In the genomic region with DNA sequence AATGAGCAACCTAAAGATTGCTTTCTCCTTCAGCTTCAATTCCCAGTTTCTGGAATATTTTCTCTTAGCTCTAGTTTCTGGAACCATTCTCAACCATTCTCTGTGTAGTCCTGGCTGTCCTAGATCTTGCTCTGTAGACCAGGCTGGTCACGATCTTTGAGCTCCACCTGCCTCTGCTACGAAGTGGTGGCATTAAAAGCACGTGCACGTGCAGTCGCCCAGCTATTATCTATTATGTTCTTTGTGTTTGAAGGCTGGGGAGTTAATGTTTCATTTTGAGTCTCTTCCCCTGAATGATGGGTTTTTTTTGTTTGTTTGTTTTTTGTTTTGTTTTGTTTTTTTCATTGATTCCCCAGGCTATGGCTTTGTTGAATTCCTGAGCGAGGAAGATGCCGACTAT, we compare ENCODE assay signal across 9 mouse cellular contexts. TPM values are rescaled to one million over a fixed set of nuclear protein-coding genes. Genes with fewer than 3 reads are reported as not detected.
DNase-seq lines count a peak whose midpoint lies in the region; ATAC-seq and TF ChIP-seq lines count a peak whose summit lies in the region.
"Had no signal": no experiment of that assay in that cellular context is flagged by ENCODE, and none has a peak within 500 bp of the region (broad histone marks: within the 10 kb centered on the region; RNA-seq: fewer than 3 reads in every experiment).

No protein-coding gene starts in this region.

- H3K4me2 ChIP-seq in heart, embryonic 16.5 days (ENCODE audit: low read depth, low read length), result peak overlapping the region; percentile 89
- H3K4me2 ChIP-seq in hindbrain, embryonic 11.5 days (replicated peaks; ENCODE audit: low read depth, low read length), result peak overlapping the region; percentile 88
- H3K4me2 ChIP-seq in midbrain, embryonic 12.5 days (replicated peaks), result peak overlapping the region; percentile 97

- H3K4me3 ChIP-seq in heart, embryonic 16.5 days (ENCODE audit: low read length), result peak overlapping the region; percentile 77
- peak overlapping the region; percentile 75 to 77 for H3K4me3 ChIP-seq in MEL (ENCODE audit: control insufficient read depth in 1 of 2, insufficient read depth in 1 of 2, low read depth in 2 of 2, low read length in 2 of 2)
- H3K4me3 ChIP-seq in hindbrain, embryonic 11.5 days (ENCODE audit: low read depth, low read length), result peak overlapping the region; percentile 93
- H3K4me3 ChIP-seq in midbrain, embryonic 12.5 days, result peak overlapping the region; percentile 92

- no peaks in the 10 kb centered on the region for H3K9me3 ChIP-seq in heart, embryonic 16.5 days (replicated peaks; ENCODE audit: control insufficient read depth, low read length)
- no peaks in the 10 kb centered on the region for H3K9me3 ChIP-seq in MEL (replicated peaks; ENCODE audit: insufficient read depth, low read length)
- H3K9me3 ChIP-seq in hindbrain, embryonic 11.5 days (ENCODE audit: control insufficient read depth, low read length), result no peaks in the 10 kb centered on the region
- no peaks in the 10 kb centered on the region for H3K9me3 ChIP-seq in midbrain, embryonic 12.5 days

- peaks cover 32% of the 10 kb centered on the region for H3K36me3 ChIP-seq in heart, embryonic 16.5 days (ENCODE audit: control insufficient read depth, insufficient read depth)
- H3K36me3 ChIP-seq in MEL (ENCODE audit: control insufficient read depth in 1 of 2, insufficient read depth in 2 of 2, low read length in 2 of 2), result peaks cover 24 to 40% of the 10 kb centered on the region in 2 experiments
- H3K36me3 ChIP-seq in hindbrain, embryonic 11.5 days (ENCODE audit: control insufficient read depth, insufficient read depth, low read length), result peaks cover 9% of the 10 kb centered on the region
- H3K36me3 ChIP-seq in midbrain, embryonic 12.5 days, result peaks cover 40% of the 10 kb centered on the region

- DNase-seq in heart, postnatal 4 days, result no peak
- DNase-seq in MEL (ENCODE audit: low read depth, low spot score), result peak; percentile 55
- no peak for DNase-seq in hindbrain, embryonic 11.5 days (ENCODE audit: low spot score)
- DNase-seq in left cerebral cortex, adult 8-10 months (ENCODE audit: low spot score in 2 of 2), result no peak
- no peak for DNase-seq in gastrocnemius, adult 18-20 months (ENCODE audit: low spot score)
- no peak for DNase-seq in right cerebral cortex, adult 2 months (ENCODE audit: low spot score in 2 of 2)
- DNase-seq: spleen, adult 18-20 months had no signal

- ATAC-seq in heart, embryonic 16.5 days (replicated peaks; ENCODE audit: extremely low read depth, insufficient read depth, low FRiP score), result no peak
- ATAC-seq in hindbrain, embryonic 11.5 days (ENCODE audit: low FRiP score), result no peak
- no peak for ATAC-seq in midbrain, embryonic 12.5 days (ENCODE audit: low FRiP score, low read depth)

- no peak for TF ChIP-seq RAD21 in MEL (IDR thresholded peaks at IDR 0.05; ENCODE audit: low read depth, low read length)

- peak overlapping the region; percentile 84 for H3K9ac ChIP-seq in heart, embryonic 16.5 days (ENCODE audit: low read length)
- peak overlapping the region; percentile 93 for H3K9ac ChIP-seq in MEL (ENCODE audit: control insufficient read depth, low read depth, low read length, poor library complexity, severe bottlenecking)
- peak overlapping the region; percentile 94 for H3K9ac ChIP-seq in hindbrain, embryonic 11.5 days (ENCODE audit: low read depth, low read length)
- peak overlapping the region; percentile 93 for H3K9ac ChIP-seq in midbrain, embryonic 12.5 days (replicated peaks)

- no peak for TF ChIP-seq CTCF in MEL (IDR thresholded peaks at IDR 0.05 in 2 of 3, conservative IDR thresholded peaks at IDR 0.05 in 1 of 3; ENCODE audit: control insufficient read depth in 1 of 3, insufficient read depth in 1 of 3, low read depth in 2 of 3, low read length in 3 of 3, poor library complexity in 1 of 3, severe bottlenecking in 1 of 3)

- no peaks in the 10 kb centered on the region for H3K27me3 ChIP-seq in heart, embryonic 16.5 days (ENCODE audit: control insufficient read depth, insufficient read depth, low read length)
- no peaks in the 10 kb centered on the region for H3K27me3 ChIP-seq in MEL (ENCODE audit: control insufficient read depth in 1 of 2, insufficient read depth in 2 of 2, low read length in 2 of 2)
- no peaks in the 10 kb centered on the region for H3K27me3 ChIP-seq in hindbrain, embryonic 11.5 days (ENCODE audit: control insufficient read depth, insufficient read depth, low read length)
- H3K27me3 ChIP-seq in midbrain, embryonic 12.5 days, result no peaks in the 10 kb centered on the region

- WGBS in heart, embryonic 16.5 days, result 39% methylated on average over 7 of the region's 7 CpGs
- 40% methylated on average over 7 of the region's 7 CpGs for WGBS in hindbrain, embryonic 11.5 days
- 40% methylated on average over 7 of the region's 7 CpGs for WGBS in midbrain, embryonic 12.5 days

- peaks cover 43% of the 10 kb centered on the region for H3K79me2 ChIP-seq in MEL (ENCODE audit: control insufficient read depth, insufficient read depth, low read length, poor library complexity)

- peaks cover 20% of the 10 kb centered on the region for H3K4me1 ChIP-seq in heart, embryonic 16.5 days (ENCODE audit: control insufficient read depth, insufficient read depth, low read length)
- peaks cover 8 to 35% of the 10 kb centered on the region in 2 experiments for H3K4me1 ChIP-seq in MEL (ENCODE audit: control insufficient read depth in 1 of 2, insufficient read depth in 2 of 2, low read length in 2 of 2)
- peaks cover 4% of the 10 kb centered on the region; the same call in 1 of the 2 replicates for H3K4me1 ChIP-seq in hindbrain, embryonic 11.5 days (replicated peaks; ENCODE audit: control insufficient read depth, insufficient read depth, low read length)
- H3K4me1 ChIP-seq in midbrain, embryonic 12.5 days, result peaks cover 31% of the 10 kb centered on the region

- TF ChIP-seq POLR2A in MEL (IDR thresholded peaks at IDR 0.05; ENCODE audit: control insufficient read depth in 1 of 2, insufficient read depth in 1 of 2, low read depth in 1 of 2, low read length in 2 of 2, poor library complexity in 1 of 2), result no peak

- no peak for TF ChIP-seq EP300 in MEL (IDR thresholded peaks at IDR 0.05; ENCODE audit: low read depth in 1 of 2, low read length in 2 of 2)

- no peak overlapping the region for H3K27ac ChIP-seq in heart, embryonic 16.5 days (ENCODE audit: low read length)
- peak overlapping the region; percentile 80 for H3K27ac ChIP-seq in MEL (ENCODE audit: control insufficient read depth, low read depth, low read length)
- H3K27ac ChIP-seq in hindbrain, embryonic 11.5 days (ENCODE audit: low read depth, low read length), result no peak overlapping the region
- H3K27ac ChIP-seq in midbrain, embryonic 12.5 days (replicated peaks), result 0 out of 2 replicates have a peak overlapping the region, but pooled peaks have one; percentile 98

RNA-seq across cellular contexts. Expression of gene Sf3b4, which starts 1.1 kb away (rescaled TPM):
- 91.8 and 92.8 TPM in 2 replicates for polyA plus RNA-seq in heart, embryonic 16.5 days (2015; fragmentation: Nextera tagmentation; extraction: Ambion mirVana)
- total RNA-seq in heart, postnatal 4 days (2021), result 10 to 100 TPM; 34.1 to 36.8 TPM
- 135 and 157 TPM in 2 replicates for total RNA-seq in MEL (2012; rRNA removed)
- polyA plus RNA-seq in MEL (2012; ENCODE audit: insufficient read depth in 1 of 2, insufficient read length in 2 of 2, low read depth in 1 of 2, low replicate concordance in 2 of 2, missing spikeins in 1 of 2), result 100 to 1,000 TPM; 102 to 423 TPM
- 187 and 199 TPM in 2 replicates for polyA plus RNA-seq in hindbrain, embryonic 11.5 days (2014; fragmentation: Nextera tagmentation; extraction: Ambion mirVana)
- 173 and 181 TPM in 2 replicates for polyA plus RNA-seq in midbrain, embryonic 12.5 days (2016; fragmentation: Nextera tagmentation; extraction: Ambion mirVana)
- 10 to 100 TPM; 40.3 to 48.5 (median 43.0) TPM for total RNA-seq in left cerebral cortex, adult 8-10 months (2022)
- total RNA-seq in gastrocnemius, adult 18-20 months (2021), result 10 to 100 TPM; 12.1 to 14.4 TPM

RNA-seq across cellular contexts. Expression of gene Sv2a, which starts 7.8 kb away (rescaled TPM):
- 11.6 and 13.9 TPM in 2 replicates for polyA plus RNA-seq in heart, embryonic 16.5 days (2015; fragmentation: Nextera tagmentation; extraction: Ambion mirVana)
- total RNA-seq in heart, postnatal 4 days (2021), result 10 to 100 TPM; 19.3 to 20.6 TPM
- 0.77 and 2.1 TPM in 2 replicates for total RNA-seq in MEL (2012; rRNA removed)
- 1 to 10 TPM in 1 of 2 experiments, not detected in 1; 3.3 TPM for polyA plus RNA-seq in MEL (2012; ENCODE audit: insufficient read depth in 1 of 2, insufficient read length in 2 of 2, low read depth in 1 of 2, low replicate concordance in 2 of 2, missing spikeins in 1 of 2)
- polyA plus RNA-seq in hindbrain, embryonic 11.5 days (2014; fragmentation: Nextera tagmentation; extraction: Ambion mirVana), result 10.8 and 13.0 TPM in 2 replicates
- polyA plus RNA-seq in midbrain, embryonic 12.5 days (2016; fragmentation: Nextera tagmentation; extraction: Ambion mirVana), result 30.0 and 34.8 TPM in 2 replicates
- total RNA-seq in left cerebral cortex, adult 8-10 months (2022), result 100 to 1,000 TPM; 434 to 460 (median 443) TPM
- under 1 TPM; 0.17 to 0.21 TPM for total RNA-seq in gastrocnemius, adult 18-20 months (2021)

RNA-seq across cellular contexts. Expression of gene Mtmr11, which starts 11.4 kb away (rescaled TPM):
- 8.7 and 9.4 TPM in 2 replicates for polyA plus RNA-seq in heart, embryonic 16.5 days (2015; fragmentation: Nextera tagmentation; extraction: Ambion mirVana)
- 1 to 10 TPM; 4.2 to 4.6 TPM for total RNA-seq in heart, postnatal 4 days (2021)
- 0.62 and 0.77 TPM in 2 replicates for total RNA-seq in MEL (2012; rRNA removed)
- 1 to 10 TPM in 1 of 2 experiments, not detected in 1; 1.4 TPM for polyA plus RNA-seq in MEL (2012; ENCODE audit: insufficient read depth in 1 of 2, insufficient read length in 2 of 2, low read depth in 1 of 2, low replicate concordance in 2 of 2, missing spikeins in 1 of 2)
- 14.1 and 16.0 TPM in 2 replicates for polyA plus RNA-seq in hindbrain, embryonic 11.5 days (2014; fragmentation: Nextera tagmentation; extraction: Ambion mirVana)
- polyA plus RNA-seq in midbrain, embryonic 12.5 days (2016; fragmentation: Nextera tagmentation; extraction: Ambion mirVana), result 13.9 and 16.0 TPM in 2 replicates
- total RNA-seq in left cerebral cortex, adult 8-10 months (2022), result 1 to 10 TPM; 5.8 to 8.4 (median 6.9) TPM
- total RNA-seq in gastrocnemius, adult 18-20 months (2021), result 1 to 10 TPM; 2.0 to 3.1 TPM

RNA-seq across cellular contexts. Expression of gene Bola1, which starts 46.3 kb away (rescaled TPM):
- 40.0 and 43.5 TPM in 2 replicates for polyA plus RNA-seq in heart, embryonic 16.5 days (2015; fragmentation: Nextera tagmentation; extraction: Ambion mirVana)
- total RNA-seq in heart, postnatal 4 days (2021), result 10 to 100 TPM; 18.8 to 20.9 TPM
- 115 and 123 TPM in 2 replicates for total RNA-seq in MEL (2012; rRNA removed)
- polyA plus RNA-seq in MEL (2012; ENCODE audit: insufficient read depth in 1 of 2, insufficient read length in 2 of 2, low read depth in 1 of 2, low replicate concordance in 2 of 2, missing spikeins in 1 of 2), result 100 to 1,000 TPM in 1 of 2 experiments, not detected in 1; 124 TPM
- 73.3 and 77.6 TPM in 2 replicates for polyA plus RNA-seq in hindbrain, embryonic 11.5 days (2014; fragmentation: Nextera tagmentation; extraction: Ambion mirVana)
- polyA plus RNA-seq in midbrain, embryonic 12.5 days (2016; fragmentation: Nextera tagmentation; extraction: Ambion mirVana), result 66.9 and 71.6 TPM in 2 replicates
- 10 to 100 TPM; 14.9 to 20.7 (median 18.3) TPM for total RNA-seq in left cerebral cortex, adult 8-10 months (2022)
- total RNA-seq in gastrocnemius, adult 18-20 months (2021), result 10 to 100 TPM; 27.8 to 31.6 TPM

RNA-seq across cellular contexts. Expression of gene Hist2h2ab, which starts 46.5 kb away (rescaled TPM):
- polyA plus RNA-seq in heart, embryonic 16.5 days (2015; fragmentation: Nextera tagmentation; extraction: Ambion mirVana), result not detected in 2 replicates
- total RNA-seq in heart, postnatal 4 days (2021), result 10 to 100 TPM; 25.5 to 29.9 TPM
- total RNA-seq in MEL (2012; rRNA removed), result 197 and 234 TPM in 2 replicates
- polyA plus RNA-seq in MEL (2012; ENCODE audit: insufficient read depth in 1 of 2, insufficient read length in 2 of 2, low read depth in 1 of 2, low replicate concordance in 2 of 2, missing spikeins in 1 of 2), result under 1 TPM in 1 of 2 experiments, not detected in 1; 0.72 TPM
- 1.4 and 3.0 TPM in 2 replicates for polyA plus RNA-seq in hindbrain, embryonic 11.5 days (2014; fragmentation: Nextera tagmentation; extraction: Ambion mirVana)
- 0.96 and 1.2 TPM in 2 replicates for polyA plus RNA-seq in midbrain, embryonic 12.5 days (2016; fragmentation: Nextera tagmentation; extraction: Ambion mirVana)
- 10 to 100 TPM; 11.1 to 15.2 (median 14.1) TPM for total RNA-seq in left cerebral cortex, adult 8-10 months (2022)
- total RNA-seq in gastrocnemius, adult 18-20 months (2021), result 1 to 10 TPM in 1 of 2 experiments, under 1 TPM in 1; 0.62 to 1.8 TPM

Comparison
In these comparisons a context has a peak if more than half of its experiments do, and no peak if none do; other contexts are left out.
1. H3K27ac ChIP-seq: peak in MEL (single experiment) and midbrain, embryonic 12.5 days (single experiment); none in heart, embryonic 16.5 days (single experiment) and hindbrain, embryonic 11.5 days (single experiment).
2. RNA of gene Sv2a, which starts 7.8 kb away (total RNA-seq): 434 to 460 TPM in left cerebral cortex, adult 8-10 months; 19.3 to 20.6 TPM in heart, postnatal 4 days, 0.77 to 2.1 TPM in MEL and 0.17 to 0.21 TPM in gastrocnemius, adult 18-20 months; every median in the first group is over 10 times any median in the second.
3. Peak in every context shown above with its lines, with median percentiles within 50 percentile points of each other: H3K4me2 ChIP-seq, H3K4me3 ChIP-seq and H3K9ac ChIP-seq.